Mouse (Mus musculus) liver, postnatal 0 days (tissue): ENCODE data around the gene Evi5.

Source experiments
- CTCF ChIP-seq: sonication (generic); IDR thresholded peaks from 2 replicates; pipeline ENCODE4 v1.5.1; 2016; ENCODE audit warnings: antibody characterized with exemption, low read depth
- EP300 ChIP-seq: IDR thresholded peaks from 2 replicates; pipeline ENCODE4 v1.6.1; 2016; ENCODE audit warnings: antibody characterized with exemption, low read depth, mild to moderate bottlenecking

DNA sequence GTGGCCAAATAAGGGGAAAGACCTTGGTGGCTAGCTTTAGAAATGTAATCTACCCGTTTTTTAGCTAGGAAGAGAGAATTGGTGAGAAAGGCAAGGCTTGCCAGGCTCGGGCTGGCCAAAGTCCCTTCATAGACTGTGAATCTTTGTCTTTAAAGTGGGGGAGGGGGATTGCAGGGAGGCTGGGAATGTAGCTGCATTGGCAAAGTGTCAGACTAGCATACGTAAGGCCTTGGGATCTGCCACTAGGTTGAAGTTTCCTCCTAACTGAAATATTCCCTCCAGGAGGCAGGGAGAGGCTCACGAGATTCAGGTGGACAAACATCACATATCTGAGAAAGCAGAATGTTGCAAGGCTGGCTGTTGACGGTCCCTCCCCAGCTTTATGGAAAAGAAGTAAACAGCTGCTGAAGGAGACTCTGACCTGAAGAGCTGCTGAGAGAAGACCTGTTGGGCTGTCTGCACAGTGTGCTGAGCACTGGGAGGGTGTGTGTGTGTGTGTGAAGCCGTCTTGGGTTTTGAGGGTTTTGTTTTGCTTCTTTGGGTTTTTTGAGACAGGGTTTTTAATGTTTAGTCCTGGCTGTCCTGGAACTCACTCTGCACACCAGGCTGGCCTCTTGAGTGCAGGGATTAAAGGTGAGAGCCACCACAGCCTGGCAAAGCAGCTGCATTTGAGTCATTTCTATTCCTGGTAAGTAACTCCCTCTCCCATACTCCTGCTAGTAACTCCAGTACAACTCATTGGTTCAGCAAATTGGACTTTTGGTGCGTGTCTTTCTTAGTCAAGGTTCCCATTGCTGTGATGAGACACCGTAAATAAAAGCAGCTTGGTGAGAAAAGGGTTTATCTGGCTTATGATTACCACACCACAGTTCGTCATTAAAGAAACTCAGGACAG lies 15.3 kb upstream of the Evi5 start:
- TF ChIP-seq CTCF (no peak), EP300 (no peak)
